Mouse (Mus musculus) stomach, embryonic 14.5 days (tissue): ENCODE measurements around the gene Pitpnm3. TPM values are rescaled to one million over a fixed set of nuclear protein-coding genes. Genes with fewer than 3 reads are reported as not detected.

Source experiments
- ATAC-seq: fragments of 200-750 bp; cut with Nextera tagmentation; 2 replicates; pipeline ENCODE4 v1.8.0; 2017; ENCODE audit warnings: low read depth, moderate TSS enrichment; ENCODE audit not compliant: insufficient number of reproducible peaks, insufficient read depth, low FRiP score
- H3K27ac ChIP-seq: fragments of 300-500 bp; sonication (generic); 2 replicates; pipeline ENCODE4 v1.5.1; 2014; ENCODE audit warnings: mild to moderate bottlenecking, low read length, moderate library complexity, mixed read lengths
- H3K27me3 ChIP-seq: fragments of 300-500 bp; sonication (generic); 2 replicates; pipeline ENCODE4 v1.6.1; 2014; ENCODE audit warnings: low read length, control low read depth, mixed read lengths; ENCODE audit not compliant: control insufficient read depth, insufficient read depth
- H3K36me3 ChIP-seq: fragments of 300-500 bp; sonication (generic); 2 replicates; pipeline ENCODE4 v1.6.1; 2014; ENCODE audit warnings: mild to moderate bottlenecking, control low read depth, low read length, moderate library complexity, mixed read lengths; ENCODE audit not compliant: control insufficient read depth, insufficient read depth
- H3K4me1 ChIP-seq: fragments of 300-500 bp; sonication (generic); 2 replicates; pipeline ENCODE4 v1.6.1; 2014; ENCODE audit warnings: low read length, control low read depth, mixed read lengths; ENCODE audit not compliant: control insufficient read depth, insufficient read depth
- H3K4me2 ChIP-seq: fragments of 300-500 bp; sonication (generic); replicated peaks from 2 replicates; pipeline ENCODE4 v1.6.1; 2014; ENCODE audit warnings: low read depth, low read length, control low read depth
- H3K4me3 ChIP-seq: fragments of 300-500 bp; sonication (generic); 2 replicates; pipeline ENCODE4 v1.5.1; 2014; ENCODE audit warnings: low read depth, low read length, control low read depth
- H3K9ac ChIP-seq: fragments of 300-500 bp; sonication (generic); replicated peaks from 2 replicates; pipeline ENCODE4 v1.6.1; 2014; ENCODE audit warnings: low read depth, mild to moderate bottlenecking, control low read depth, low read length, moderate library complexity, mixed read lengths
- H3K9me3 ChIP-seq: fragments of 300-500 bp; sonication (generic); 2 replicates; pipeline ENCODE4 v1.6.1; 2016; ENCODE audit warnings: low read depth, low read length, control low read depth; ENCODE audit not compliant: control insufficient read depth
- whole genome bisulfite sequencing: fragments of 180-500 bp; shearing (Covaris S2); extraction: QIAGEN DNeasy Blood & Tissue Kit; methylation state at CpG from one replicate; pipeline ENCODE4 v1.1.7; 2014; 5-methylcytosine and 5-hydroxymethylcytosine counted together
- polyA plus RNA-seq: library from polyadenylated mRNA; unstranded; fragments of >200 nt; fragmentation: Nextera tagmentation; extraction: Ambion mirVana; gene quantifications from 2 replicates; pipeline ENCODE4 v1.2.1, GENCODE M21; 2014

The Pitpnm3 gene
- polyA plus RNA-seq, 1 experiment from 2014 or later: 0.52 TPM

DNA sequence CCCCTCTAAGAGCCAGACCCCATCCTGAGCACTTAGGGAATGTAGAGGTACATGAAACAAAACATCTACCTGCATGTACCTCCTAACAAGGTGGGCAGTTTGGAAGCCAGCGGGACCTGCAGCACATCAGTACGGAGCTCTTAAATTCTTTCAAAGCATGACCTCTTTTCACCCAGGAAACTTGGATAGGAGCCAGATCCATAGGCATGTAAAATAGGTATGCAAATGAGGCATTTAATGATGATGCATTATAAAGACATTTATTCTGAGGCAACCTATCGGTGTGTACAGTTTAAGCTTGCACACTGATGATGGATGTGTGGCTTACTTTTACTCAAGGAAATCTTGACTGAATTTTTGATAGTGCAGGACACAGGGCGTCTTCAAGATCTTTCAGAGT, 120.9 kb downstream of the Pitpnm3 start:
- Histone ChIP-seq H3K4me3 (no peak overlapping the region), H3K27me3 (no peaks in the 10 kb centered on the region), H3K36me3 (no peaks in the 10 kb centered on the region), H3K4me1 (peaks cover 20% of the 10 kb centered on the region), H3K9me3 (no peaks in the 10 kb centered on the region), H3K4me2 (no peak overlapping the region), H3K27ac (no peak overlapping the region), H3K9ac (no peak overlapping the region)
- 64% methylated on average over 4 of the region's 4 CpGs for WGBS
- ATAC-seq: no peak

DNA sequence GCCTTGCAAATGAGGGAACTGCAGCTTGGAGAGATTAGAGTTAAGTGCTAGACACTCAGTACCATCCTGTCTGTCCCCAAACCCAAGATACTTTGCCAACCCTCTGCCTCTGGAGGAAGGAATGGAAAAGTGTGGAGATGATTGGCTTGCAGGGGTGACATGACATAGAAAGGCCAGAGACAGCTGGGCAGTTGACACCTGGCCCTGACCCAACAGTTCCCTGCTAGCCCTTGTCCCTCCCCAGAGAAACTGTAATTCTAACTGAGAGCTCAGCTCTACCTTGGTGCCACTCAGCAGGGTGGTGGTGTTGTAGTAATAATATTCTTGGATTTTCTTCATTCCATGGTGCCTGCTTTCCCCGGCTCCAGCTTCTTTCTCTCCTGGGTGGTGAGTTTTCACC, 123.6 kb downstream of the Pitpnm3 start:
- no peaks in the 10 kb centered on the region for H3K36me3 ChIP-seq
- H3K4me3 ChIP-seq: no peak overlapping the region
- H3K9me3 ChIP-seq: no peaks in the 10 kb centered on the region
- H3K4me1 ChIP-seq: peaks cover 20% of the 10 kb centered on the region
- no peak overlapping the region for H3K27ac ChIP-seq
- no peaks in the 10 kb centered on the region for H3K27me3 ChIP-seq
- no peak overlapping the region for H3K9ac ChIP-seq
- no peak for ATAC-seq
- no peak overlapping the region for H3K4me2 ChIP-seq
- WGBS: 80% methylated on average over 1 of the region's 1 CpGs

DNA sequence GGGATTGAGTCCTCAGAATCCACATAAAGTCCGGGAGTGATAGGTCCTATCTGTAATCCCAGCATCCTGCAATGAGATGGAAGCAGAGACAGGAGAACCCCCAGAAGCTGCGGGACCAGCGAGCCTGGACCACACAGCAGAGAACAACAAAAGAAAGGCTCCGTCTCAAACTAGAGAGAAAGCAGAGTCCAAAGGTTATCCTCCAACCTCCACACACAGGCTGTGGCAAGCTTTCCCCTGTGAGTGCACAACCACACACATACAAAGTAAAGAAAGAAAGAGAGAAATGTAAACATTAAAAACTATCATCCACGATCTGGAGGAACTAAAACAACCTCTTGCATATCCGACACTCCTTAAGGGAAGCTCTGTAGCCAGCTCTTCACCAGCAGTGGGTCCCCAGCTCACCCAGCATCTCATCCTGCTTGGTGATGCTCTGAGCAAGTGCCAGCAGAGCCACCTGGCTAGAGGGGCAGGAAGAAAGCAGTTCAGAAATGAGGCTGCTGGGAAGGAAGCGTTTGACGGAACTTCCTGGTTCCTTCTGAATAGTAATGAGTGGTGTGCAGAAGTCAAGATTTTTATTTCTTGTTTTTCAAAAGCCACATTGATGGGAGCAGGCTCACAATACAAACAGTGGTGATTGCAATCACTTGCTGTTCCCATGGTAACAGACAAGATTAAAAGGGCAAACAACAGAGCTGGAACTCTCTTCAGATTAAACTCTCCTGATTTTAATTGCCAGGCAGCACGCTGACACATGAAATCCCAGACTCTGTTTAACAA, 124.4 kb downstream of the Pitpnm3 start:
- WGBS: 38% methylated on average over 9 of the region's 9 CpGs
- no peak overlapping the region for H3K27ac ChIP-seq
- H3K9me3 ChIP-seq: no peaks in the 10 kb centered on the region
- peaks cover 20% of the 10 kb centered on the region for H3K4me1 ChIP-seq
- no peaks in the 10 kb centered on the region for H3K27me3 ChIP-seq
- 0 out of 2 replicates have a peak overlapping the region, but pooled peaks have one; percentile 13 for H3K4me2 ChIP-seq
- H3K4me3 ChIP-seq: no peak overlapping the region
- H3K9ac ChIP-seq: no peak overlapping the region
- ATAC-seq: peak; percentile 64; the same call in 1 of the 2 replicates
- H3K36me3 ChIP-seq: no peaks in the 10 kb centered on the region

DNA sequence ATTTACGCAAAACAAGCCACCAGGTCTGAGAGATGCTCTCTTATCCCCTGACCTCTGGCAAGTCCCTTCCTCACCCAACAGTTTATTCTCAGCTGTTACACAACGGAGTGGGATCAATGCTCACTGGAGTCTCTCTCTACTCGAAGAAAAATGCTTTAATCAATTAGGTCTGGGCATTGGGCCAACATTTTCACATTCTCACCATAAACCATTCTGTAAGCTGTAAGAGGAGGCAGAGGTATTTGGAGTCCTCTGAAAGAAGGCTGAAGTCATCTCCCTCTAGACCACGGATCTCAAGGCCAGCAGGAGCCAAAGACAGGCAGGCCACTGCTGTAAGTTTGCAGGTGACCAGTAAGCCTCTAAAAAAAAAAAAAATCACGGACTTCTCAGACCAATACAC, 125.2 kb downstream of the Pitpnm3 start:
- Histone ChIP-seq H3K9me3 (no peaks in the 10 kb centered on the region), H3K36me3 (no peaks in the 10 kb centered on the region), H3K27me3 (no peaks in the 10 kb centered on the region), H3K4me1 (peaks cover 20% of the 10 kb centered on the region), H3K4me2 (no peak overlapping the region), H3K4me3 (no peak overlapping the region), H3K9ac (no peak overlapping the region), H3K27ac (no peak overlapping the region)
- ATAC-seq: peak; percentile 31; the same call in 1 of the 2 replicates
- WGBS: 19% methylated on average over 5 of the region's 5 CpGs

DNA sequence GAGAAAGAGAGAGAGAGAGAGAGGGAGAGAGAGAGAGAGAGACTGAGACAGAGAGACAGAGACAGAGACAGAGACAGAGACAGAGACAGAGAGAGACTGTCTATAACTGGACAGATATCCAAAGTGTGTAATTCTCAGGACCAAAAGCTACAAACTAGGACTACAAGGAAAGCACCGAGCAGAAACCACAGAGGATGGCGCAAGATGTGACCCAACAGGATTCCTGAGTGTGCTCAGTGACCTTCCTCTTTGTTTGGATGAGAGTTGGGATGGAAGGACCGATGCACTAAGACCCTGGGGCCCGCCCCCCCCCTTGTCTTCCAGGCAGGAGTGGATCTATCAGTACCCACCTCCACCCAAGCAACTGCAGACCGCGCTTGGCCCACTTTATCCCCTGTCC, 130.0 kb downstream of the Pitpnm3 start:
- Histone ChIP-seq H3K9me3 (no peaks in the 10 kb centered on the region), H3K4me3 (no peak overlapping the region), H3K27me3 (no peaks in the 10 kb centered on the region), H3K27ac (no peak overlapping the region), H3K4me1 (peaks cover 7% of the 10 kb centered on the region; the same call in 1 of the 2 replicates), H3K36me3 (no peaks in the 10 kb centered on the region), H3K4me2 (no peak overlapping the region), H3K9ac (no peak overlapping the region)
- no peak for ATAC-seq
- 88% methylated on average over 6 of the region's 6 CpGs for WGBS

DNA sequence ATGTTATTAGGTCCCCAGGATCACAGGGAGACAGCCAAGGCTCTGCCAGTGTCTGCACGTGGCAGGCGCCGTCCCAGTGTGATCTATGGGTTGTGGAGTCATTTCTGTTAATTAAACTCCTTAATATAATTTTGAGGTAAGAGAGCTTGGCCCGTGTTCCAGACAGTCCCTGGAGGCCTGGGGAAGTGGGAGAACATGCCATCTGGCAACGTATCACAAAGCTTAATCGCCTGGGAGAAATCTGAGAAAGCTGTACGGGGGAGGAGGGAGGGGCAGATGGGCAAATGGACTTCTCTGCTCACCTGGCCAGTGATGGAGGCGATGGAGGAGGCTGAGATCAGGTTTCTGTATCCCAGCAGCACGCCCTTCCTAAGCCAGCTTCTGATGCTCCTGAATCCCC, 132.4 kb downstream of the Pitpnm3 start:
- H3K9me3 ChIP-seq: no peaks in the 10 kb centered on the region
- no peak overlapping the region for H3K4me2 ChIP-seq
- H3K4me3 ChIP-seq: no peak overlapping the region
- H3K27me3 ChIP-seq: no peaks in the 10 kb centered on the region
- WGBS: 29% methylated on average over 9 of the region's 9 CpGs
- no peak overlapping the region for H3K27ac ChIP-seq
- H3K4me1 ChIP-seq: no peaks in the 10 kb centered on the region
- H3K36me3 ChIP-seq: no peaks in the 10 kb centered on the region
- no peak for ATAC-seq
- H3K9ac ChIP-seq: no peak overlapping the region

DNA sequence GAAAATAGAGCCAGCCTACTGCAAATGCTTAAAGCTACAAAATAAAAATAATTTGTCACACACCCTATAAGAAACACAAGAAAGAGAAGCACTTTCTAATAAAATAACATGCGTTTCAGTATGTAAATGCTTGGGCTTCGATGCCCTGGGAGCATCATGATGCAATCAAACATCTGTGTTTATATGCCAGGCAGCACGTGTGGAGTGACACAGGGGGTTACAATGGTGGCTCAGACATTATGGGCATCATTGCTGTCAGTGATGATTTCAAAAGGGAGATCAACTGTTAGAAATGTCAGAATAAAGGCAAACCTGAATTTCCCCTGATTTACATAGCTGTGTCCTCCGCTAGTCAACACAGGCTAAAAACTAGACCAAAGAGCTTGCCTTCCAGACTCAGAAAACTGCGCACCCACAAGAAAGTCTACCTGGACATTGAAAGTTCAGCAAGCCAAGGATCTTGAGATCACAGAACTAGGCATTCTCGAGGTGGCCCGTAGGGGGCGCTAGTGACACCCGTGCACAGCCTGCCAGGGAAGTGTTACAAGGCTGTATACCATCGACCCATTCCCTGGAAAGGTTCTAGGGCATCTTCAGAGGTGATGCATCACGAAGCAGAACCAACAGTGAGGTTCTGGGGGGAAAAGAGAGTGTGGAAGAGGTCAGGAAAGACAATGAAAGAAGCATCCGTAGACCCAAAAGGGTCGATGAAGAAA, 133.3 kb downstream of the Pitpnm3 start:
- 52% methylated on average over 13 of the region's 13 CpGs for whole genome bisulfite sequencing
- no peak overlapping the region for H3K9ac ChIP-seq
- no peaks in the 10 kb centered on the region for H3K36me3 ChIP-seq
- H3K4me3 ChIP-seq: no peak overlapping the region
- no peak for ATAC-seq
- no peaks in the 10 kb centered on the region for H3K9me3 ChIP-seq
- no peak overlapping the region for H3K27ac ChIP-seq
- no peaks in the 10 kb centered on the region for H3K4me1 ChIP-seq
- no peak overlapping the region for H3K4me2 ChIP-seq
- H3K27me3 ChIP-seq: no peaks in the 10 kb centered on the region

DNA sequence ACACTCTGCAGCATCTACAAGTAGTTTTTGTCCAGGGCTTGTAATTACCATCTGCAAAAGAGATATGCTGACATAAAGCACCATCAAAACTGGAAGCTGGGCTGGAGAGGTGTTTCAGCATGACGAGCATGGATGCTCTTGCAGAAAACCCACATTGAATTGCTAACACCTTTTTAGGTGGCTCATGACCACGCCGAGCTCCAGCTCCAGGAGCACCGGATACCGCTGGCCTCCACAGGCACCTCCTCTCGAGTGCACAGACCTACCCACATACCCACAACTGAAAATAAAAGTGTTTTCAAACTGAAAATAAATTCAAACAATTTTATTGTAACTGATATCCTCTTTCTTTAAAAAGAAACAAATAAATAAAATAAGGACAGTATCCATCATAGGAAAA, 135.4 kb downstream of the Pitpnm3 start:
- H3K4me2 ChIP-seq: no peak overlapping the region
- 89% methylated on average over 6 of the region's 6 CpGs for WGBS
- no peak overlapping the region for H3K4me3 ChIP-seq
- no peak overlapping the region for H3K9ac ChIP-seq
- no peak for ATAC-seq
- H3K9me3 ChIP-seq: no peaks in the 10 kb centered on the region
- H3K36me3 ChIP-seq: no peaks in the 10 kb centered on the region
- no peaks in the 10 kb centered on the region for H3K27me3 ChIP-seq
- no peak overlapping the region for H3K27ac ChIP-seq
- peaks cover 6% of the 10 kb centered on the region; the same call in 1 of the 2 replicates for H3K4me1 ChIP-seq
